Mouse (Mus musculus) layer of hippocampus, adult 11-12 months (tissue): ENCODE measurements around the gene Myo18b.

ENCODE experiments used
- DNase-seq: peaks from one replicate; pipeline ENCODE4 v3.0.0; 2022; ENCODE audit warnings: low spot score

Myo18b gene

GRCm38 (mm10) chr5:112877391-112878115 is 18.6 kb downstream of the Myo18b start:
- no peak for DNase-seq

- DNase-seq, result peak; percentile 67
These were observed 19.2 kb downstream of the Myo18b start for GRCm38 (mm10) chr5:112876846-112877390.

GRCm38 (mm10) chr5:112872999-112873398 is 23.2 kb downstream of the Myo18b start:
- no peak for DNase-seq

- DNase-seq, result peak; percentile 83
These were observed 25.4 kb downstream of the Myo18b start for GRCm38 (mm10) chr5:112870729-112871128.

GRCm38 (mm10) chr5:112868620-112869019 is 27.5 kb downstream of the Myo18b start:
- no peak for DNase-seq

- DNase-seq, result peak; percentile 52
These were observed 31.3 kb downstream of the Myo18b start for GRCm38 (mm10) chr5:112864719-112865367.

- DNase-seq, result no peak
These were observed 36.7 kb downstream of the Myo18b start for GRCm38 (mm10) chr5:112859379-112860035.

- DNase-seq, result peak; percentile 65
These were observed 43.0 kb downstream of the Myo18b start for GRCm38 (mm10) chr5:112853179-112853578.

- peak; percentile 44 for DNase-seq
These were observed 44.8 kb downstream of the Myo18b start for GRCm38 (mm10) chr5:112851389-112851788.

GRCm38 (mm10) chr5:112848586-112849280 is 47.4 kb downstream of the Myo18b start:
- peak; percentile 58 for DNase-seq

GRCm38 (mm10) chr5:112847985-112848542 is 48.1 kb downstream of the Myo18b start:
- DNase-seq, result no peak

GRCm38 (mm10) chr5:112846146-112846545 is 50.0 kb downstream of the Myo18b start:
- DNase-seq, result no peak

GRCm38 (mm10) chr5:112844460-112844859 is 51.7 kb downstream of the Myo18b start:
- no peak for DNase-seq

- no peak for DNase-seq
These were observed 52.4 kb downstream of the Myo18b start for GRCm38 (mm10) chr5:112843676-112844257.

- no peak for DNase-seq
These were observed 53.5 kb downstream of the Myo18b start for GRCm38 (mm10) chr5:112842696-112843095.

GRCm38 (mm10) chr5:112841850-112842249 is 54.3 kb downstream of the Myo18b start:
- no peak for DNase-seq

GRCm38 (mm10) chr5:112834896-112835295 is 61.3 kb downstream of the Myo18b start:
- no peak for DNase-seq

GRCm38 (mm10) chr5:112833866-112834265 is 62.3 kb downstream of the Myo18b start:
- no peak for DNase-seq

GRCm38 (mm10) chr5:112825091-112825794 is 70.9 kb downstream of the Myo18b start:
- peak; percentile 27 for DNase-seq

- DNase-seq, result no peak
These were observed 71.8 kb downstream of the Myo18b start for GRCm38 (mm10) chr5:112824376-112824775.

GRCm38 (mm10) chr5:112822426-112822825 is 73.7 kb downstream of the Myo18b start:
- DNase-seq, result no peak
